Mouse (Mus musculus): ENCODE data around the gene Rnasel.
A peak's percentile ranks its signal among the peaks of the same experiment; 100 is the strongest.
"Not testable (repeated sequence)": the region's sequence is repeated elsewhere in the genome, so short reads cannot be mapped to it uniquely, and the experiment has no call there.

Gene Rnasel

GRCm38 (mm10) chr1:153769571-153769970, 20.3 kb downstream of the Rnasel start:
- not testable (repeated sequence) for DNase-seq (ENCODE audit: low read depth, low spot score)

- no peak for DNase-seq (ENCODE audit: low read depth, low spot score)
These were observed 21.0 kb downstream of the Rnasel start for GRCm38 (mm10) chr1:153769998-153770775.

GRCm38 (mm10) chr1:153770776-153771167, 21.5 kb downstream of the Rnasel start:
- DNase-seq (ENCODE audit: low read depth, low spot score) = no peak

- no peak for DNase-seq (ENCODE audit: low read depth, low spot score)
These were observed 25.9 kb downstream of the Rnasel start for GRCm38 (mm10) chr1:153775174-153775573.

- DNase-seq (ENCODE audit: low read depth, low spot score) = peak; percentile 6
These were observed 27.0 kb downstream of the Rnasel start for GRCm38 (mm10) chr1:153776257-153776656.

- no peak for DNase-seq (ENCODE audit: low read depth, low spot score)
These were observed 29.0 kb downstream of the Rnasel start for GRCm38 (mm10) chr1:153778205-153778604.

- DNase-seq (ENCODE audit: low read depth, low spot score) = no peak
These were observed 34.1 kb downstream of the Rnasel start for GRCm38 (mm10) chr1:153783339-153783738.

- no peak for DNase-seq (ENCODE audit: low read depth, low spot score)
These were observed 36.4 kb downstream of the Rnasel start for GRCm38 (mm10) chr1:153785608-153786007.

GRCm38 (mm10) chr1:153790708-153791107, 41.5 kb downstream of the Rnasel start:
- no peak for DNase-seq (ENCODE audit: low read depth, low spot score)

GRCm38 (mm10) chr1:153794241-153794640, 45.0 kb downstream of the Rnasel start:
- DNase-seq (ENCODE audit: low read depth, low spot score) = no peak

- no peak for DNase-seq (ENCODE audit: low read depth, low spot score)
These were observed 53.5 kb downstream of the Rnasel start for GRCm38 (mm10) chr1:153802691-153803090.

GRCm38 (mm10) chr1:153803530-153803929, 54.3 kb downstream of the Rnasel start:
- DNase-seq (ENCODE audit: low read depth, low spot score) = no peak

GRCm38 (mm10) chr1:153807390-153807993, 58.3 kb downstream of the Rnasel start:
- peak; percentile 6 for DNase-seq (ENCODE audit: low read depth, low spot score)
